Mouse (Mus musculus): ENCODE measurements around the gene Gm45062. TPM values are rescaled to one million over a fixed set of nuclear protein-coding genes. Genes with fewer than 3 reads are reported as not detected.

Gene Gm45062
- polyA plus RNA-seq, 1 experiment from 2014 or later, result 2.1 TPM

DNA sequence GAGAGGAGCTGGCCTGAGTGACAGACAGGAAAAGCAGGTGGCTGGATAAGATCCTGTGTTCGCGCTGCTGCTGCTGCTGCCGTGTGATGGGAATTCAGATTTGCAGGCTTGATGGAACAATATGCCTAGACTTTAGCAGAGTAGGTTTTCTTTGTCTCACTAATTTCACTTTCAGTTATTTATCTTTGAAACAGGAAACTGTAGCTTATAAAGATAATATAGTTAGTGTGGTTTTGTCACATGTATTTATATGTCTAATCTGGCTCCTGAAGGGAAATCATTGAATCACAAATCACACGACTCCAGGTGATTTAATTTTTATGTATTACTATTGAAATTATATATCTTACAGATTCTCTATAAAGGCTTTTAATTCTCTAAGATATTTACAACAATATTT, 24.0 kb downstream of the Gm45062 start:
- DNase-seq (ENCODE audit: low spot score), result no peak
- TF ChIP-seq CTCF (IDR thresholded peaks at IDR 0.05) (no peak), EP300 (IDR thresholded peaks at IDR 0.05) (no peak)
- H3K9me3 ChIP-seq (ENCODE audit: low read length), result no peaks in the 10 kb centered on the region
- ATAC-seq, result no peak
- H3K36me3 ChIP-seq (ENCODE audit: insufficient read depth, low read length), result no peaks in the 10 kb centered on the region
- no peaks in the 10 kb centered on the region for H3K27me3 ChIP-seq (replicated peaks; ENCODE audit: insufficient read depth, low read length)
- H3K9ac ChIP-seq (replicated peaks; ENCODE audit: low read depth), result no peak overlapping the region
- no peak overlapping the region for H3K4me3 ChIP-seq (ENCODE audit: low read depth, low read length)
- no peak overlapping the region for H3K4me2 ChIP-seq (replicated peaks; ENCODE audit: low read depth, low read length)
- H3K27ac ChIP-seq (ENCODE audit: low read length), result no peak overlapping the region
- WGBS, result 73% methylated on average over 4 of the region's 4 CpGs
- no peaks in the 10 kb centered on the region for H3K4me1 ChIP-seq (ENCODE audit: insufficient read depth, low read depth, low read length)

DNA sequence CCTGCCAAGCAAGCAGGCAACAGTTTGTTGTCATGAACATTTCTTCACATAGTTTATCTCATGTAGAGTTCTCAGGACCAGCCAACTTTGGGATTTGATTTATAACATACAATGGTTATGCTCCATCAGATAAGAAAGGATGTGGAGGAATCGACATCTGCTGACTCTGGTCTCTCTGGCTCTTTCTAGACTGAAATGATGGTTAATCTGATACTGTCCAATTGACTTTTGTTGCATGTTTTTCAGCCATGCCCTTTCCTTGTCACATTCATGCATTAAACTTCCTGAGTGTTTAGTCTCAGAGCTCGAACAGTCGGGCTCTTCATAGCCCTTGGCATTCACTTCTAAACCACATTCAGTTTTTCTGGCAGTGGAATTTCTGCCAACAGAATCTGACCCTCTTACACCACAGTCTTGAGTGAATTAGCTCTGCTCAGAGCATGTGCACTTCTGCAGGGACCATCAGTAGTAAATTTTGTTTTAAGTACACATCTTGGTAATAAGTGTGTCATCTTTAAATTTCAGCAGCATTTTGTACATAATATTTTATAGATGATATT, 26.2 kb downstream of the Gm45062 start:
- ATAC-seq (no peak), DNase-seq (ENCODE audit: low spot score) (peak; percentile 15)
- Histone ChIP-seq H3K27me3 (replicated peaks; ENCODE audit: insufficient read depth, low read length) (no peaks in the 10 kb centered on the region), H3K4me1 (ENCODE audit: insufficient read depth, low read depth, low read length) (no peaks in the 10 kb centered on the region), H3K9me3 (ENCODE audit: low read length) (no peaks in the 10 kb centered on the region), H3K36me3 (ENCODE audit: insufficient read depth, low read length) (no peaks in the 10 kb centered on the region), H3K9ac (replicated peaks; ENCODE audit: low read depth) (no peak overlapping the region), H3K27ac (ENCODE audit: low read length) (no peak overlapping the region), H3K4me2 (replicated peaks; ENCODE audit: low read depth, low read length) (no peak overlapping the region), H3K4me3 (ENCODE audit: low read depth, low read length) (no peak overlapping the region)
- WGBS, result 24% methylated on average over 3 of the region's 3 CpGs
- TF ChIP-seq EP300 (IDR thresholded peaks at IDR 0.05) (no peak), CTCF (IDR thresholded peaks at IDR 0.05) (no peak)

DNA sequence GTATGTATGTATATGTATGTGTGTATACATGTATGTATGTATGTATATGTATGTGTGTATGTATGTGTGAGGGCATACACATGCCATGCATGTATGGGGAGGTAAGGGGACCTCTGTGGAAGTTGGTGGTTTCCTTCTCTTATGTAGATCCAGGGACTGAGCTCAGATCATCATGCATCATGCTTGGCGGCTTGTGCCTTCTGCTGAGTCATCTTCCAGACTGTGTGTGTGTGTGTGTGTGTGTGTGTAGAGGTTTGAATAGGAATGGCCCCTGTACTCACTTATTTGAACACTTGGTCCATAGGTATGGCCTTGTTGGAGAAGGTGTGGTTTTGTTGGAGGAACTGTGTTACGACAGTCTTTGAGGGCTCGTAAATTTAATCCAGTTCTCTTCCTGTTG, 26.9 kb downstream of the Gm45062 start:
- Histone ChIP-seq H3K36me3 (ENCODE audit: insufficient read depth, low read length) (no peaks in the 10 kb centered on the region), H3K27me3 (replicated peaks; ENCODE audit: insufficient read depth, low read length) (no peaks in the 10 kb centered on the region), H3K9ac (replicated peaks; ENCODE audit: low read depth) (no peak overlapping the region), H3K4me1 (ENCODE audit: insufficient read depth, low read depth, low read length) (no peaks in the 10 kb centered on the region), H3K9me3 (ENCODE audit: low read length) (no peaks in the 10 kb centered on the region), H3K27ac (ENCODE audit: low read length) (no peak overlapping the region), H3K4me3 (ENCODE audit: low read depth, low read length) (no peak overlapping the region), H3K4me2 (replicated peaks; ENCODE audit: low read depth, low read length) (no peak overlapping the region)
- TF ChIP-seq EP300 (IDR thresholded peaks at IDR 0.05), result no peak
- TF ChIP-seq CTCF (IDR thresholded peaks at IDR 0.05), result no peak
- ATAC-seq (no peak), DNase-seq (ENCODE audit: low spot score) (no peak)
- 85% methylated on average over 3 of the region's 3 CpGs for WGBS

DNA sequence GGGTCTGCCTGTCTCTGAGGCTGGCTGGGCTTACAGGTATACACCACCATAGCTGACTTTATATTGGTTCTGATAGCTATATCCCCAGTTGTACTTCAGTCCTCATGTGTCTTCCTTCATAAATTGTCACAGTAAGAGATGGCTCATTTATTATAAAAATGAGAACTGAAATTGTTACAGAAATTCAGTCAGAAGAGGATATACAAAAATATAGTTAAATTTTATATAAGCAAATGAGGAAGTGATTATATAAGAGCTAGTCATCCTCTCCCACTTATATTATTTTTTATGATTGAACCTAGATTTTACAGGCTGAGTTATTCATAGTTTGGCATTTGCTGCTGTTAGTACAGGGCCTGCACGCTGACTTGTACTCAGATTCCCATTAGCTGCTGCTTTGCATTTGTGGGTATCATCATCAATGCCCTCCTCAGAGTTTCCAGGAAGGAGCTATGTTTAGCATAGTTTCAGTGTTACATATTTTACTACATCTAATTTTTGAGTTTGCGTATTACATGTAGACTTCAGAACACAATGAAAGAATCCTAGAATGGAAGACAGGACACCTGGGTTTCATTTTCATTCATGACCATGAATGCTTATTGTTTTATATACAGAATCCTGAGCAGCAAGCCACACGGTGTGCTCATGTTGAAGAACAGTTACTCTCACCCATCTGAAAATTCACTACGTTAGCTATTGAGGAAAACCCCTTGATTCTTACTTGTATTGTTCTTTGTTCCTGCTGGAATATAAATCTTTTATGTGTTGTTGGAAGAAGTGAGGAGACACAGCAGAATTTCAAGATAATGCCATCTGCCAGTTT, 29.7 kb downstream of the Gm45062 start:
- Histone ChIP-seq H3K4me3 (ENCODE audit: low read depth, low read length) (no peak overlapping the region), H3K36me3 (ENCODE audit: insufficient read depth, low read length) (no peaks in the 10 kb centered on the region), H3K9me3 (ENCODE audit: low read length) (no peaks in the 10 kb centered on the region), H3K4me2 (replicated peaks; ENCODE audit: low read depth, low read length) (no peak overlapping the region), H3K27me3 (replicated peaks; ENCODE audit: insufficient read depth, low read length) (no peaks in the 10 kb centered on the region), H3K27ac (ENCODE audit: low read length) (no peak overlapping the region), H3K9ac (replicated peaks; ENCODE audit: low read depth) (no peak overlapping the region), H3K4me1 (ENCODE audit: insufficient read depth, low read depth, low read length) (no peaks in the 10 kb centered on the region)
- DNase-seq (ENCODE audit: low spot score), result no peak
- ATAC-seq, result no peak
- 83% methylated on average over 4 of the region's 4 CpGs for WGBS
- TF ChIP-seq CTCF (IDR thresholded peaks at IDR 0.05), result no peak
- TF ChIP-seq EP300 (IDR thresholded peaks at IDR 0.05), result no peak

DNA sequence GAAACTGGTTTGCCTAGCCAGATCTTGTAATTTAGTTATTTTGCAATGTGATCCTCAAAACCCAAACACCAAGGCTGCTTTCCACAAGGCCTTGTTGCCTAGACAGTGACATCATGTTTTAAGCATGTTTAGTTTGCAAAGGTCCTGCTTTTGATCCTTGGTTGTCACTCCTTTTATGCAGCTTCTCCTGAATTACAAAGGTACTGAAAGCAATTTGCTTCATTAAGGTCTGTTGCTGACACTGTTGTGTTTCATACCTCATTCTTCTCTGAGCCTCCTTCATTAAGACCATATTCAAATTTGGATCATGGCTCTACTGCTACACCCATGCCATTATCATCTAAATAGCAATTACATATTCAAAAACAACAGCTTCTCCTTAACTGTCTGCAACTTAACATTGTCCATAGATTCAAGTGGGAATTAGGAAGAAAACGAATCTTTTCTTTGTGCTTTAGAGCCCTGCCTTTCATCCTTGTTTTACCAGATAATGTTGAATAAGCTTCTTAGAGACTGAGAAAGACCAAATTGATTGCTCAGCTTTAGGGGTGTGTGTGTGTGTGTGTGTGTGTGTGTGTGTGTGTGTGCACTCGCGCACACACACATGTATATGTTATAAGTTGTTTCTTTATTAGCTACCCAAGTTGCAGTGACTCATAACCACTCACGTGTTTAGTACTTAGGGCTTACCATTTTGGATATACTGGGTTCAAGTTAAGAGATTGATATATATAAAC, 35.0 kb downstream of the Gm45062 start:
- 83% methylated on average over 4 of the region's 4 CpGs for WGBS
- ATAC-seq, result no peak
- Histone ChIP-seq H3K27me3 (replicated peaks; ENCODE audit: insufficient read depth, low read length) (no peaks in the 10 kb centered on the region), H3K9me3 (ENCODE audit: low read length) (no peaks in the 10 kb centered on the region), H3K27ac (ENCODE audit: low read length) (no peak overlapping the region), H3K4me2 (replicated peaks; ENCODE audit: low read depth, low read length) (no peak overlapping the region), H3K4me3 (ENCODE audit: low read depth, low read length) (no peak overlapping the region), H3K4me1 (ENCODE audit: insufficient read depth, low read depth, low read length) (no peaks in the 10 kb centered on the region), H3K9ac (replicated peaks; ENCODE audit: low read depth) (no peak overlapping the region), H3K36me3 (ENCODE audit: insufficient read depth, low read length) (no peaks in the 10 kb centered on the region)
- TF ChIP-seq CTCF (IDR thresholded peaks at IDR 0.05), result no peak
- TF ChIP-seq EP300 (IDR thresholded peaks at IDR 0.05), result no peak
- DNase-seq (ENCODE audit: low spot score), result no peak

DNA sequence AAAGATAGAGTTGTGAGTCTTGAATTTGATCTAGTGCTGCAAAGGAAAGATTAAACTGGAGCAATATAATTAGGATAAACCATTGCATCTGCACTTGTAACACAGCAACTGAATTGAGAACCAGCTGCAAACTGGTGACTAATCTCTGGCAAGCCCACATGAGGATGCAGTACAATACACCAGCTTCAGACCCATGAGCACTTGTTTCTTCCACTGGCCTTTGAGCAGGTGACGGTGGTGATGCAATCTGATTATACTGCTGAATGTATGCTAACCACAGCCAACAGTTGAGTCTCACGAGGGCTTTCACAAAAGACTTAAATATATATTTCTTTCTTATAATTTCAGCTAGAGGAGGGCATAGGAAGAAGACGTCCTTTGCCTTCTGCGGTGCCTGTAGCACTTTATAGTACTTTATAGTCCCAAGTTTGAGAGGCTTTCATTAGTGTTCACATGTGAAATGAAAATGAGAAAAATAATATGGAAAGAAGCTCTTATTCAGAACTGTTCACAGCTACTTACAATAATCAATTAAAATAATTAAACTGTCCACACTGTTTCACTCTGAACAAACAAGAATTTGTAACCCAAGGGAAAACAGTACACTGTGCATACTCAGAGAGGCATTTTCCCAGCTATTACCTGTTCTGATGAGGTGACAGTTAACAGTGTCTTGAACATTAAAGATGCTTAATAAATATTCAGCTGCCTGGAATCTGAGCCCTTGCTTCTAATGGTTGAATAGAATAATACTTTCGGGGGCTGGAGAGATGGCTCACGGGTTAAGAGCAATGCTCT, 40.0 kb downstream of the Gm45062 start:
- H3K27ac ChIP-seq (ENCODE audit: low read length), result no peak overlapping the region
- H3K4me2 ChIP-seq (replicated peaks; ENCODE audit: low read depth, low read length), result no peak overlapping the region
- H3K9ac ChIP-seq (replicated peaks; ENCODE audit: low read depth), result no peak overlapping the region
- DNase-seq (ENCODE audit: low spot score) (no peak), ATAC-seq (no peak)
- H3K36me3 ChIP-seq (ENCODE audit: insufficient read depth, low read length), result no peaks in the 10 kb centered on the region
- TF ChIP-seq EP300 (IDR thresholded peaks at IDR 0.05) (no peak), CTCF (IDR thresholded peaks at IDR 0.05) (no peak)
- no peaks in the 10 kb centered on the region for H3K27me3 ChIP-seq (replicated peaks; ENCODE audit: insufficient read depth, low read length)
- no peaks in the 10 kb centered on the region for H3K9me3 ChIP-seq (ENCODE audit: low read length)
- H3K4me1 ChIP-seq (ENCODE audit: insufficient read depth, low read depth, low read length), result no peaks in the 10 kb centered on the region
- H3K4me3 ChIP-seq (ENCODE audit: low read depth, low read length), result no peak overlapping the region
- 84% methylated on average over 6 of the region's 6 CpGs for WGBS
